Mouse (Mus musculus): ENCODE data around the gene Cdk19.

The Cdk19 gene

DNA sequence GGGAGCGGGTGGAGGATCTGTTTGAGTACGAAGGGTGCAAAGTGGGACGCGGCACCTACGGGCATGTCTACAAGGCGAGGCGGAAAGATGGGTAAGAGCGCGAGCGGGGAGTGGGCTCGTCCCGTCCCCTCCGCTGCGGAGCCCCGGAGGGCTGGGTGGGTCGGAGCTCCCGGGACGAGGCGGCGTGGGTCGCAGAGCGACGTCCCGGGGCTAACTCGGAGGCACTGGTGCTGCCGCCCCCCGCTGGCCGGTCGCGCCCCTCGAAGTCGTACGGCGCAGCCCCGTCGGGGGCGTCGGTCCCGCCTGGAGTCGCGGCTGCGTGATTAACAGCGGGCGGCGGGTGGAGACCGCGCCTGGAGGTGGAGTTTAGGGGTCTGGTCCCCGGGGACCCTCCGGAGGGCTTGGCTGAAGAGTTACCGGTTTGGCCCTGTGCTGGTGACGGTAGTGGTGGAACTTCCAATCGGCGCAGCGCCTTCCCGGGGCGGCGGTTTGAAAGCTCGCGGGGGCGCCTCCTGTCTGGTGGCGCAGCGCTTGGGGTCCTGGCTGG lies 10.3 kb downstream of the Cdk19 start:
- peak; percentile 83 for DNase-seq

DNA sequence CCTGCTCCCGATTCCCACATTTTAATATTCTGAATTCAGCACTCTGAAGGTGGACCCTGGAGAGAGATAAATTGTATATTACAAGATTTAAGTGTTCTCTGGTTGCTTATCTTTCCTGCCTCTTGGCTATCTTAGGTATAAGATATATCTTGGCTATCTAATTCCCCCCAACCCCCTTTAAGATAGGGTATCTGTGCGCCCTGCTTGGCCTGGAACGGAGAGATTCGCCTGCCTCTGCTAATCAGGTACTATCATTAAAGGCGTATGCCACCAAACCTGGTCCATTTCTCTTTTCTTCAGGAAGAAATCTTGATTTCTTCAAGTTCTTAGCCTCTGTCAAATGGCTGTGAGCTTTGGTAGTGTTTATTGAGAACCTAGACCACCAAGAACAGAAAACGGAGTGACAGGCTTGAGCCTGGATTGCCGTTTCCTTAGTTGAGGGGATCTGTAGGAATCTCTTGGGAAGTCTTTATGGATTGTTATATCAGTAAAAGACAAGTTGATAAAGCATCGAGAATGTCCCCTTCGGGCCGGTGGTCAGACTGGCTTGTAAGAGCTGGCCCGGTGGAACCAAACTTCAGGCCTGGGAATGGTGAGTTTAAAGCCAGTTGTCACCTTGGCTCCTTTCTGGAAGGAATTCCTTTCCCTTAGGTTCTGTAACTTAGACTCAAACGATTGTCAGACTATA lies 11.0 kb downstream of the Cdk19 start:
- DNase-seq, result no peak

DNA sequence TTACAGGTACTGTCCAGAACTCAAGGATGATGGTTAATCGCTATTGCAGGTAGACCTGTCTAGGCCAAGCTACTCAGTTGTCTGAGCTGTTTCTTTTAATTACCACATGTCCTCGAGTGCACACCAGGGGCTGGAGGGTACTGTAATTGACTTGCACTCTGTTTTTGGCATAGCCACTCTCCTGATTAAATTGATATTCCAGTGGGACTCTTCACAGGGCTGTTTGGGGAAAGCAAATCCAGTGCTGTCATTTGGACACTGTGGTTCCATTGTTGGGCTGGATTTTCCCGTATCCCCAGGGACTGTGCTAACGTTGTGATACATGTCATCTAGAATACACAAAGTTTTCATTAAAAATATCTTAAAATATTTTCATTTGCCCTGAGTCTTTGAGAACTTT lies 11.8 kb downstream of the Cdk19 start:
- DNase-seq, result no peak

DNA sequence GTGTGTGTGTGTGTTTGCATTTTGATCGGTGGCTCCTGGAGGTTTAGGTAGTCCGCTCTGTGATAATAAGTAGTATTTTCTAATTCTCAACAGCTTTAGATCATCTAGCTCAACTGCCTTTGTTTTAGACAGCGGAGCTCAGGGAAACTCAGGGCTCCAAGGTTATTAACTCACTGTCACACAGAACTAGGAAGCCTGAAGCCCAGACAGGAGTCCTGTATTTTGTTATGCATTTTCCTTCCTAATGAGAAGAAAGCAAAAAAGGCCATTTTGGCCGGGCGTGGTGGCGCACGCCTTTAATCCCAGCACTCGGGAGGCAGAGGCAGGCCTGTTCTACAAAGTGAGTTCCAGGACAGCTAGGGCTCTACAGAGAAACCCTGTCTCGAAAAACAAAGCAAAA lies 14.7 kb downstream of the Cdk19 start:
- DNase-seq, result no peak

DNA sequence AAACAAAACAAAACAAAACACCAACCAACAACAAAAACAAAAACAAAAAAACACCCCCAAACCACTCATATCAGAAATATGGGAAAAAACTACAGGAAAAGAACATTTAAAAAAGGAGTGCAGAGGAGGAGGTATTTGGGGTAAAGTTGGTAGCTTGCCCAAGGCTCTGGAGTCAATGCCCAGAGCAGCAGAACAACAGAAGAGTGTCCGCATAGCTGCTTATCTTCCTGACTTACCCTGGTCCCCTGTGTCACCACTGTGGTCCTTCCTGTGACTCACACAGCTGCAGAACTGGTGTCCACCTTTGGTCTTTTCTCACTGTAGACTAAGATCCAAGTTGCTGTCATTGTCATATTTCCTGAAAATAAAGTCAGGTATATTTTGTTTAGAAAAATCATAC lies 15.2 kb downstream of the Cdk19 start:
- DNase-seq, result no peak

DNA sequence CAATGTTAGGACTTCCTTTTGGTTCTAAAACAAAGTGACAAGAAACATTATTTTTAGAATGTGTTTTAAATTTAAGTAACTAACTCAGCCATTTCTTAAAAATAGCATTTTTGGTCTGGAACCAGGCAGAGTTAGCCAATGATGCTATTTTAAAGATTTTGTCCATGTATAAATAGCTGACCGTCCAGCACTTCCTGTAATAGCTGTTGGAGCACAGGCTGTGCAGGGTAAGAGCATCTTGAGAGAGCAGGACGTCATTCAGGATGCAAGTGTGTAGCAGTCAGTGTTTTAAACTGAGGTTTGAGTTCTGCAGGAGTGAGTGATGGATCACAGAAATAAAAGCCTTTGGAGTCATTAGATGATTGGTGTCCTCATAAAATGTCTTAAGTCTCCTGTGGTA lies 18.8 kb downstream of the Cdk19 start:
- no peak for DNase-seq

DNA sequence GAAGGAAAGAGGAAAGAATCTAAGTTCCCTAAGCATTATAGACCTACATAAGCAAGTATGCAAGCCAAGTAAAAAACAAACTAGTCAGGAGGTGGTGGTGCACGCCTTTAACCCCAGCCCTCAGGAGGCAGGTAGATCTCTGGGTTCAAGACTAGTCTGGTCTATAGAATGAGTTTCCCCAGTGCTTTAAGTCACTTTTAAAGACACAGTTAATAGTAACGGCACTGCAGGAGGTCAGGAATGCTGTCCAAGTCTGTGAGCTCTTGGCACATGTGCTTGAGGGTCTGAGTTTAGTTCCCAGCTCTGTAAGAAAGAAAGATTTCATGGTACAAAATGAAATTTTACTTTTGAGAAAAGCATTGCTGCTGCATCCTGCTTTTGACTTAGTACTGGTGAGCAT lies 19.8 kb downstream of the Cdk19 start:
- no peak for DNase-seq

DNA sequence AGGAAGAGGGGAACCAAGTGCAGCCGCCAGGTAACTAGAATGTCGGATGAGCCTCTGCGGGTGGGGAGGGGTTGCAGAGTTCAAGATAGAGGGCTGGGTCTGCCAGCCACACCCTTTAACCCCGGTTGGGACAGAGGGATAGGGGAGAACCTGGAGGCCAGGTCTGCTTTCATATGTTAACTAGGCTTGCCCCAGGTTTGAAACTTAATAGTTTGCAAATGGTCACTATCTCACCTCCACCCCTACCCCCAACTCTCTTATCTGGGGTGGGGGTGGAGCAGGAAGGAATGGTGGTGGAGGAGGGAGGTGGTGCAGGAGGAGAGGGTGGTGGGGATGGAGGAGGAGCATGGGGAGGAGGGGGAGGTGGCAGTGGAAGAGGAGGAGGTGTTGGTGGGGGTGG lies 23.6 kb downstream of the Cdk19 start:
- DNase-seq, result no peak

DNA sequence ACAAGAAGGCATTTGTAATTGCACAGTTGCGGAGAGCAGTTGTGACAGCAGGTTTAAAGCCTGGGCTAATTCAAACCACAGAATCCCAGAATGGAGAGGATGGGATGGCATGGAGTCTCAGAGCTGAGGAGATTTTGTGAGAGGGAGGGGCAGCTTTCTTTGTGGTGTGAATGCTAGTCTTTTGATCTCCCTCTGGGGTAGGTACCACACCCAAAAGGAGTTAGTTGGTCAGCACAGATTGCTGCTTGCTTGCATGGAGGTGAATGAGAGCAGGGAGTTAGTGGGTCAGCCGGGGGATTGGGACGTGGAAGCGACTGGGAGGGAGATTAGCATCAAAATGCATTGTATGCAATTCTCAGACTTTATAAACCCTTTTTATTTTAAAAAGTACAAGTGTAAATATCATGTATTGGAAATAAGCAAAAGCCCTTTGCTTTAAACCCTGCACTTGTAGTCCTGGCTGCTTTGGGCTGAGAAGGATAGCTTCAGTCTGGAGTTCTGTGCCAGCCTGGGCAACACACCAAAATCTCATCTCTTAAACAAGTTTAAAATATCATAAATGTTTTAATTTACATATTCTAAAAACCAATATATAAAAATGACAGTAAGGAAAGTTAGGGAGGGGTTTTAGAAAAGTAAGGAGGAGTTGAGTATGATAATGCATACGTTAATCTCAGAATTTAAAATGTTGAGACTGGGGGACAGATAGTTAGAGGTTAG lies 25.4 kb downstream of the Cdk19 start:
- DNase-seq, result no peak

DNA sequence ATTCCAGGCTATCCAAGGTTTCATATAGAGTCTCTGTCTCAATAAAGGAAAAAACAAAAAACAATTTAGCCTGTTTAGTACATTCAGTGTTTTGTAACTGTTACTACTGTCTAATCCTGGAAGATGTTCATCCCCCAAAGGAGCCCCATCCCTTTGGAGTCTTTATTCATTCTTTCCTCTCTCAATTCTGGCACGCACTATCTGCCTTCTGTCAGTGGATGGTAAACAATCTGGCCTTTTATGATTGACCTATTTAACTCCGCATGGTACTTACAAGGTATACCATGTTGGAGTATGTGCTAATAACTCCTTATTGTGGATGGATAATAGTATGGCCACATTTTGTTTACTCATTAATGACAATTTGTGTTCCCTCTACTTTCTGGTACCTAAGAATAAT lies 26.6 kb downstream of the Cdk19 start:
- DNase-seq, result no peak

DNA sequence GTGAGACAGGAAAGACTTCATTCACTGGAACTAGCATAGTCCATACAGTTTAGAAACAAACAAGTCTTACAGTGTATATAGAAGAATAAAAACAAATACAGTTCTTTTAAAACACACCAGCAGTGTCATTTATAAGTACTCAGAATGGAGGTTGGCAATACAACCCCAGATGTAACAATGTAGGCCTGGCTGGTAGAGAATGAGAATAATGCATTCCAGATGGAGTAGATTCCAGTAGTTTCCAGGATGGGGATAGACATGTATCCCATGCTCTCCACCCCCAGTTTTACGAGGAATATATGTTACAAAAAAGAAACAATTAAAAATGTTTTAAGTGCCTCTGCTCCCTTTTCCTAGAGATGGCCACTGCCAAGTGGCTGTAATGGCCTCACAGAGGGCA lies 29.2 kb downstream of the Cdk19 start:
- no peak for DNase-seq

DNA sequence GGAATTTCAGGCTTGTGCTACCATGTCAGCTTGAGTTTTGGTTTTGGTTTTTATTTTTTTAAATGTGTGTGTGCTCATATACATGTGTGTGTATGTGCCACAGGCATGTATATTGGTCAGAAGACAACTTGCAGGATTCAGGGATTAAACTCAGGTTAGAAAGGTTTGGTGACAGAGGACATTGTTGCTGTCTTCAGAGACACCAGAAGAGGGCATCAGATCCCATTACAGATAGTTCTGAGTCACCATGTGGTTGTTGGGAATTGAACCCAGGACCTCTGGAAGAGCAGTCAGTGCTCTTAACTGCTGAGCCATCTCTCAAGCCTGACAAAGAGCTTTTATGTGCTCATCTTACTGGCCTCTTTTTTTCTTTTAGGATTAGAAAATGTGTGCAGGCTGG lies 30.8 kb downstream of the Cdk19 start:
- no peak for DNase-seq

DNA sequence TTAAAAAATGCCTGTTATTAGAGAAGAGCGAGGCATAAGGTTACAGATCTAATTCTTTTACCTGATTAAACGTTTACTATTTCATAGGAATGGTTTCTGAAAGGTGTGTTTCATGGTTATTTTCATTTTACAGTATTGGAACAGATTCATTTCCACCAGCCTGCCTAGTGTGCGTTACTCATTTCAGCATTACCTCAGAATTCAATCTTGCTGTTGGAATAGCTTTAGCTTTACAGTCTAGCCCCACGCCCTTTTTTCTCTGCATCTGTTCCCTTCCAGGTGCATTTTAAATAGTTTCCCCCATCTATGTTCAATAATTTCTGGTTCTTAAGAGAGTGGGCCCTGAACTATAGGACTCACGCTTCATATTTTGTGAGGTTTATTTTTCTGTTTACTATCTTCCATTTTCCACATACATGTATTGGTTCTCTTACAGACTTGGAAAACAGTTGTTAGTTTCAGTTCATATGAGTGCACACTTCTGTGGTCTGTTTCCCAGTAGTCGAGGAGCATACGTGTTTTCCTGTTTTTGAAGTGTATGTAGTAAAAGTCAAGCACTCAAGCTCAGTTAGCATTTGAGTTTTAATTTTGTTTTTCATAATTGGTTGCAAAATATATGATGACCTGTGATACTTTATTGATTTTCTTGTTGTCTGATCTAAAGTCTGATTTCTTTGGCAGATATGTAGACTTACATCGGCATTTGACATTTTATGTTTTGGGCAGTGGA lies 32.0 kb downstream of the Cdk19 start:
- DNase-seq, result no peak

DNA sequence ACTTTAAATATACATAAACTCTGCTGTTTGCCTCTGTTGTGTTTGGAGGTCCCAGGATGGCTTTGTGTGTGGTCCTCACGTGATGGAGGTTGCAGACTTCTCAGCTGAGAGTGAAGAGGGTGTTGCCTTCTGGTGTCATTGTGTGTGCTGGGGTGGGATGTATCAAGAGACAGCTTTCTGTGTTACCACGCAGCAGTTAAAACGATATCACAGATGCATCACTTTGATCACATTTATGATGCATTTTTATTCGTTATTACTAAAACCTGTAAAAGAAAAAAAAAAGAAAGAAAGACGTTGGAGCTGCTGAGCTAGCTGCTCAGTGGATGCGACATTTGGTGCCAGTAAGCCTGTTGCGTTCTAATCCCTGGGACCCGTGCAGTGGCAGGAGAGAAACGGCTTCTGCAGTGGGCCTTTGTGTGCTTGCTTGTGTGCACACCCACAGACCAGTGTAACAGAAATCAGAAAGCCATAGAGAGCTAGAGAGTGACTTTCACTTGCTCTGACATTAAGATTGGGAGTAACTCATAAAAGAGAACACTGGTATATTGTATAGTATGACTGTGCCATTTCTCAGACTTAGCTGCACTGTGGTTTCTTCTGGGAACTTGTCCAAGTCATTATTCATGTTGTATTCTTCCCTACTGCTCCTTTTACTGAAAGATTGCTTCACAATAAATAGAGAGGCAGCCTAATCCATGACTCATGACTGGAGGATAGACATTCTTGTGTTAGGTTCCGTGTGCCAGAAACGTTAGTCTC lies 32.7 kb downstream of the Cdk19 start:
- no peak for DNase-seq

DNA sequence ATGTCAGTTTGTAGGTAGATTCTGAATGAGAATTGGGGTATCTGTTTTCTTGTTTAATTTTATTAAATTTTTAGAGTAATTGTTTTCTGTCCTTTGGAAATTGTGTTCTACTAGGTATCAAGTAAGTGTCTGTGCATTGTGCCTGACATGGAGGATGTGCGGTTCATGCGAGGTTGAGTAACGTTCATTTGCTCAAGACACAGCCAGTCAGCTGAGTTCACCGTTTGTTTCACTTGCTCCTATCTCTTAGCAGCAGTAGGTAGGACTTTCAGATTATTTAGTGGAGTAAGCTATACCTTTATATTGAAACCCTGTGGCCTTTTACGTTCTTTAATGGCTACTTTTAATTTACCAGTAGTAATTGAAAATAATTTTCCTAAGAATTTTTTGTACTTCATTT lies 34.4 kb downstream of the Cdk19 start:
- no peak for DNase-seq

DNA sequence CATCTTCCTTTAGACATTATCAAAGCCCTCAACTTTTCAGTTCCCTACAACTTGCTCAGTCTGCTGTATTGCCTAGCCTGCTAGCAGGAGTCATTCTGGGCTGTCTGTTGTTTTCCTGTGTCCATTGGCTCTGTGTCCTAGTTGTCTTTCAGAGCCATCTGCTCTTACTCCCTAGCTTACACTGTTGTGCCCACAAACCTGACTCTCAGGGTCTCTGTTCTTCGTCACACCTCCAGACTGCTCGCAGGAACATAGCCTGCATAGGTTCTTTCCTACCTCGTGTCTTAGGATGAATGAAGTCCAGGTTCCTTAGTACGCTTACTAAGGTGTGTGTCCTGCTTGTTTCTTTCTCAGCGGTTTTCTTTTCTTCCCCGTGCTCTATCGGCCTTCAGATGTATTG lies 35.5 kb downstream of the Cdk19 start:
- no peak for DNase-seq

DNA sequence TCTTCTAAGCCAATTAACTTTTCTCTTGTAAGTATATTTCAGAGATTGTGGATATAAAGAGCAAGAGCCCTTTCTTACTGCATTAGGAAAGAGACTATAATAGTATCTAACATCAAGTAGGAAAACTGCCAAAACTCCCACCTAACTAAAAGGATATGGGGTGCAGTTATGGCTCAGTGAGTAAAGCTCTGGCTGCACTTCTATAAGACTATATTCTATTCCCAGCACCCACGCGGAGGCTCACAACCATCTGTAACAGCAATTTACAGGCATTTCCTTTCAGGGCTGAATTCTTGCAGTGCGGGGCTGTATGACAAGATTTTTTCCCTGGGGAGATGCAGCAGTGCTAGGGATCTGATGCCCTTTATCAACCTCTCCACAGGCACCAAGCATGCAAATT lies 36.9 kb downstream of the Cdk19 start:
- DNase-seq, result no peak

DNA sequence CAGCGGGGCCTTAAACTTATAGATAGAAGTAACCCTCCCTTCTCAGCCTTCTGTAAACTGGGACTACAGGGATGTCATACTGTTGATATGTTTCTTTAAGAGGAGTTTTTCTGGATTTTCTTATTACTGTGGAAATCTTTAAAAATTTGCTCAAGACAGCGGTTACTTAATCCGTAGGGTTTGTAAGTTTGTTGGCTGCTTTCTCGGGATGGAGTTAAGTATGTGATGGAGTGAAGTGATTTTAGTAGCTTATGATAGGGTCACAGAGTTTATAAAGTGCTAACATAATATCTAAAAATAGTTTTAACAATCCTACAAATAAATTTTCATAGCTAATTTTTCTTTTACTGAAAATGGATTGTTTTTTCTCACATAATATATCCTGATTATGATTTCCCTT lies 38.9 kb downstream of the Cdk19 start:
- DNase-seq, result no peak

DNA sequence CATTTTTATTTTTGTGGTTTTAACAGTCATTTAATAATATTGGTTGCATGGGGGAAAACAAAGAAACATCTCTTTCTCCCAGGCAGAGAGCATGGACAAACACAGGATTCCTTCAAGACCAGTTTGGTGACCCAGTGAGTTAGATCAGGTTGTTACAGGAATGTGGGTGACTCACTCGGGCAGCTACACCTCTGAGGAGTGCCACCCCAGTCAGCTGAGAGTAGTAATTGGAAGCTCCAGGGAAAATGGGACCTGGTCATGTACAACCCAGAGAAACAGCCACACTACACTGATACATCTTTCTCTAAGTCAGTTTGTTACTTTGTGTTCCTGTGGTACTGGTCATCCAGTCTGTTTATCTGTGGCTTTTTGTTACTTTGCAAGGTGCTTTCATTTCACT lies 40.3 kb downstream of the Cdk19 start:
- no peak for DNase-seq

DNA sequence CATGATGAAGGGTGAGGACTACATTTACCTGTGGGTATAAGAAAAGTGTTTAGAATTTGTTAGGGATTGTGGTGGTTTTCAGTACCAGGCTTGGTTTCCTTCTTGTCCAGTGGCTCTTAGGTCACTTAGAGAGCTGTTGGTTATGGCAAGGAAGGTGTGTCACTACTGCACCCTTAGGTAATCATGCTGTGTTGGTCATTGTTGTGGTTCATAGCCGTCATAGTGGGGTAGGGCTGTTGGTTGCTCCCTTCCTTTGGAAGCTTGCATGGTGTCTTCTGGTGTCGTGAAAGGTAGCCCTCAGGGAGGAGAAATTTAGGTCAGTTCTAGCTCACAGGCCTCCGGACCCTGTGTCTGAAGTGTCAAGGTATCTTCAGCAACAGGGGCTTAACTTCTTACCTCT lies 46.0 kb downstream of the Cdk19 start:
- no peak for DNase-seq

DNA sequence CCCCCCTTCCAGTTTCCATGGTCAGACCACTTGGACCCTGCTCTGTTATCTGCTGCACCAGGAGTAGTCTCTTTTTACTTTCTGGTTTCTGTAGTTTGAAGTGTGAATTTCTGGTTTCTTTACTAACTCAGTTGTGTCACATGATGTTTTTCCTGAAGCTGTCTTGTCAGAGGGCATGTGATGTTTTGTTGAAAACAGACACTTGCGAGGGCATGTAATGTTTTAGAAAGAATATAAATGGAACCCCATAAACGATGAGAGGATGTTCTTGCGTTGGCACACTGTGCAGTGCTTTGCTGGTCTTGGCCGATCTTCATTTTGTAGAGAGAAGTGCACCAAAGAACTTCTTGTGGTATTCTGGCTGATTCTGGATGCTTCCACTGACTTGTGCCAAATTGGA lies 46.8 kb downstream of the Cdk19 start:
- DNase-seq, result no peak

DNA sequence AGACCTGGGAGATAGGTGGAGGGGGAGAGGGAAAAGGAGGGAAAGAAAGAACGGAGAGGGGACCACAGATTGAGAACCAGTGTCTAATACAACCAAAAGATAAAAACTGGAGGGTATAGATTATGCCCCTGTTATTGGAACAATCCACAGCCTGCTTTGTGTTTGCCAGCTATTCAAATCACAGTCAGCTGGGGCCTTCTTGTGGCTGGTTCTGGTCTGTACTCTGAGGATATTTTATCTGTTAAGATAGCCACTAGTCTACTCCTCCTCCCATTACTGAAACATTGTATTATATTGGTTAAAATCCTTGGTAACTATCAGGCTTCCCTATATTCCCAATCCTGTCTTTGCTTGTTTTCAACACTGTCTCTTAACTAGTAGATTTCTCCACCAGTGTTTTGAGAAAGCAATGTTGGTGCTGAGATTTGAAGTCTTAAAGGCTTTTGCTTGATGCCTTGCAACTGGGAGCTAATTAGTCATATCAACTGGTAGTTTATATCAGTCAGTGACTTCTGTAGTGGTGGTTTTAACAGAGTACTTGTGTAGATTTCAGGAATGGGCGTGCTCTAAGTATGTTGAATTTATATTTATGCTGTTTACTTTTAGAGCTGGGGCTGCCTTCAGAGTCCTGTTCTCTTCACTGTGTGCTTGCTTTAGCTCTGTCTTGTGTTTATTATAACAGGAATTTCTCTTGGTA lies 54.2 kb downstream of the Cdk19 start:
- DNase-seq, result no peak

DNA sequence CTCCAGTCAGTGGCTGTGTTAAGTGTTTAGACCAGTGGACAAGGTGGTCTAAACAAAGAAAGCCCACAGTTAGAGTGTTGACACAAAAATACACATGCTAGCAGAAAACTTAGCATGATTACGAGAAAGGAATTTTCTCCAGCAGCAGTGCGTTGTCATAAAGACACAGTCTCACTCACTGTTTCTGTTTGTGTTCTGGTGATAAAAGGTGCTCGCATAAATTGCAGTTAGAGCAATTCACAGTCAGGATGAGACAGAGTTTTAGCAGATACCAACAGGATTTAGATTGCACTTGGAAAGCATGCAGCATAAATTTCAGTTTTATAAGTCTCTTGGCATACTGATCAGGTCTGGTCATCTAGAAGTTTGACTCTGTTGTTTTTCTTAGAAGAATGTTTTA lies 59.5 kb downstream of the Cdk19 start:
- no peak for DNase-seq

Measured in thymus, postnatal 4 days (tissue).